In genomic region chr11:58334746-58335145, GRCm38 (mm10) we compare ENCODE assay signal across 9 mouse cellular contexts. TPM values are rescaled to one million over a fixed set of nuclear protein-coding genes. Genes with fewer than 3 reads are reported as not detected.
A peak's percentile ranks its signal among the peaks of the same experiment; 100 is the strongest.
DNase-seq lines count a peak whose midpoint lies in the region.
"Had no signal": no experiment of that assay in that cellular context is flagged by ENCODE, and none has a peak within 500 bp of the region (broad histone marks: within the 10 kb centered on the region; RNA-seq: fewer than 3 reads in every experiment).

No protein-coding gene starts in this region.

- H3K27ac ChIP-seq in hindbrain, embryonic 10.5 days = no peak overlapping the region

- WGBS in hindbrain, embryonic 10.5 days = 75% methylated on average over 3 of the region's 3 CpGs

- H3K27me3 ChIP-seq in hindbrain, embryonic 10.5 days (ENCODE audit: insufficient read depth, poor library complexity, severe bottlenecking) = no peaks in the 10 kb centered on the region

- H3K4me3 ChIP-seq in hindbrain, embryonic 10.5 days = no peak overlapping the region

- H3K36me3 ChIP-seq in hindbrain, embryonic 10.5 days = peaks cover 66% of the 10 kb centered on the region

- DNase-seq in adrenal gland, adult (ENCODE audit: inconsistent age in 2 of 2, low spot score in 1 of 2) = peak; percentile 92 to 95
- DNase-seq in adrenal gland, postnatal 4 days (ENCODE audit: low spot score in 2 of 2) = no peak
- DNase-seq in Muller cell, postnatal 12 days (ENCODE audit: inconsistent ontology term) = peak; percentile 98
- peak; percentile 39 to 61 for DNase-seq in gastrocnemius, adult 8-10 months (ENCODE audit: low spot score in 2 of 2)
- DNase-seq in kidney, adult 8-10 months = peak; percentile 81 to 85
- DNase-seq in hindbrain, embryonic 10.5 days (ENCODE audit: low spot score) = no peak
- DNase-seq in thymus, postnatal 14 days = no peak
- no peak for DNase-seq in retina, embryonic 14.5 days (ENCODE audit: low spot score)

- peaks cover 20% of the 10 kb centered on the region for H3K4me1 ChIP-seq in hindbrain, embryonic 10.5 days (replicated peaks)

- H3K9me3 ChIP-seq in hindbrain, embryonic 10.5 days = no peaks in the 10 kb centered on the region

RNA-seq across cellular contexts. Expression of gene Sh3bp5l, which starts 4.2 kb away (rescaled TPM):
- total RNA-seq in adrenal gland, postnatal 4 days (2021) = 10 to 100 TPM; 47.4 to 54.1 TPM
- total RNA-seq in gastrocnemius, adult 8-10 months (2022) = 10 to 100 TPM; 22.1 to 27.2 (median 24.4) TPM
- polyA plus RNA-seq in hindbrain, embryonic 10.5 days (2016; fragmentation: Nextera tagmentation; extraction: Ambion mirVana) = 50.7 and 52.0 TPM in 2 replicates

RNA-seq across cellular contexts. Expression of gene Zfp672, which starts 4.6 kb away (rescaled TPM):
- total RNA-seq in adrenal gland, postnatal 4 days (2021) = 10 to 100 TPM; 45.8 to 49.7 TPM
- total RNA-seq in gastrocnemius, adult 8-10 months (2022) = 10 to 100 TPM; 39.8 to 49.3 (median 40.6) TPM
- 28.4 and 30.4 TPM in 2 replicates for polyA plus RNA-seq in hindbrain, embryonic 10.5 days (2016; fragmentation: Nextera tagmentation; extraction: Ambion mirVana)

RNA-seq across cellular contexts. Expression of gene Zfp692, which starts 27.9 kb away (rescaled TPM):
- total RNA-seq in adrenal gland, postnatal 4 days (2021) = 10 to 100 TPM; 13.4 to 15.0 TPM
- 1 to 10 TPM; 2.5 to 5.3 (median 3.1) TPM for total RNA-seq in gastrocnemius, adult 8-10 months (2022)
- 24.2 and 28.2 TPM in 2 replicates for polyA plus RNA-seq in hindbrain, embryonic 10.5 days (2016; fragmentation: Nextera tagmentation; extraction: Ambion mirVana)

RNA-seq across cellular contexts. Expression of gene Lypd8, which starts 44.1 kb away (rescaled TPM):
- not detected for total RNA-seq in adrenal gland, postnatal 4 days (2021)
- total RNA-seq in gastrocnemius, adult 8-10 months (2022) = not detected
- not detected in 2 replicates for polyA plus RNA-seq in hindbrain, embryonic 10.5 days (2016; fragmentation: Nextera tagmentation; extraction: Ambion mirVana)
- polyA plus RNA-seq: neural tube, embryonic 11.5 days had no signal

Comparison
In these comparisons a context has a peak if more than half of its experiments do, and no peak if none do; other contexts are left out.
1. DNase-seq: peak in adrenal gland, adult (2 of 2), Muller cell, postnatal 12 days (single experiment), gastrocnemius, adult 8-10 months (2 of 2) and kidney, adult 8-10 months (2 of 2); none in adrenal gland, postnatal 4 days (0 of 2), hindbrain, embryonic 10.5 days (single experiment), thymus, postnatal 14 days (single experiment) and retina, embryonic 14.5 days (single experiment).